Mouse (Mus musculus): ENCODE measurements around the gene Cln5. TPM values are rescaled to one million over a fixed set of nuclear protein-coding genes. Genes with fewer than 3 reads are reported as not detected.

Cln5 gene
- 10 to 100 TPM; 30.8 to 33.0 TPM for polyA plus RNA-seq (2017; shearing (Covaris generic))

GRCm38 (mm10) chr14:103069864-103070611 lies at the start of gene Cln5:
Cln5 (plus strand) TSS chr14:103070216.

GRCm38 (mm10) chr14:103046677-103047076 lies 23.3 kb upstream of the Cln5 start, which contains the start of gene Acod1:
Acod1 (plus strand) TSS chr14:103046977.

GRCm38 (mm10) chr14:103099238-103099933 lies 29.4 kb downstream of the Cln5 start, which contains the start of gene Fbxl3:
Fbxl3 (minus strand) TSS chr14:103099566.

Other genes starting within 250 kb of the Cln5 start
- 1 to 10 TPM; 1.6 to 2.1 TPM for gene Kctd12, start 87.6 kb upstream of the Cln5 start, polyA plus RNA-seq (2017; shearing (Covaris generic))
- gene Acod1, start 23.2 kb upstream of the Cln5 start, polyA plus RNA-seq (2017; shearing (Covaris generic)), result under 1 TPM in 1 of 2 experiments, not detected in 1; 0.12 TPM
- 10 to 100 TPM; 72.1 to 79.0 TPM for gene Fbxl3, start 29.4 kb downstream of the Cln5 start, polyA plus RNA-seq (2017; shearing (Covaris generic))